Mouse (Mus musculus): ENCODE measurements around the gene Elmsan1. TPM values are rescaled to one million over a fixed set of nuclear protein-coding genes. Genes with fewer than 3 reads are reported as not detected.
A peak's percentile ranks its signal among the peaks of the same experiment; 100 is the strongest.

Elmsan1 gene
- polyA plus RNA-seq, 1 experiment from 2014 or later = 7.0 TPM

DNA sequence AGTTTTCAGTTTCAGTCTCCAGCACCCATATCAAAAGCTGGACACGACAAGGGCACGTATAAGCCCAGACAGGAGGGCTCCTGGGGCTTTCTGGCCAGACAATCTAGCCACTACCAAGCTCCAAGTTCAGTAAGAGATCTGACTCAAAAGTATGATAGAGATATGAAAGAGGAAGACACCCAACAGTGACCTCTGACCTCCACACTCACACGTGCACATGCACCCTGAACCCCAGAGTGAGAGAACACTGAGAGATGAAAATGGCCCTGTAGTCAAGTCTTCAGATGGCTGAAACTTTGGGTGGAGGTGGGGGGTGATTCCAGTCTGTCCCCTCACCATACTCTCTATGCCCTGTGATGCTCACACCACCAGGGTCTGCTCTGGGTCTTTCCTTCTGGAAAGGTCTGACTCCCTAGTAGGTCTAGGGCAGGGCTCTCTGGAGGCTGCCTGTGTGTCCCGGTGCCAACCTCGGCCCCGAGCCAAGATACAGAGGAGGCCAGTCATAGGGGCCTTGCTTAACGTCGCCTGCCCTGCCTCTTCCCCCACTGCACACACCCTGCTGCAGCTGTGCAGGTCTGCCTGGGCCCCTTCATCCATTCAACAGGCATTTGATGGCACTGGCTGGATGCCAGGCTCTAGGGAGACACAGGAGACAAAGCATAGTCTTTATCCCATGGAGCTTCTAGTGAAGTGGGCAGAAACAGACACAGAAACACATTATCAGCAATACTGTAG is 37.8 kb downstream of the Elmsan1 start:
- Histone ChIP-seq H3K4me1 (replicated peaks) (peaks cover 62% of the 10 kb centered on the region), H3K4me3 (replicated peaks) (no peak overlapping the region)

GRCm38 (mm10) chr12:84180090-84180489 is 38.6 kb downstream of the Elmsan1 start:
- WGBS = 84% methylated on average over 3 of the region's 3 CpGs
- no peaks in the 10 kb centered on the region for H3K27me3 ChIP-seq
- peaks cover 69% of the 10 kb centered on the region for H3K4me1 ChIP-seq (replicated peaks)
- H3K27ac ChIP-seq = peak overlapping the region; percentile 50
- no peak overlapping the region for H3K4me2 ChIP-seq
- H3K9ac ChIP-seq (replicated peaks) = no peak overlapping the region
- no peak for ATAC-seq (ENCODE audit: insufficient number of reproducible peaks, insufficient read depth, low FRiP score, low TSS enrichment, low read depth)
- H3K4me3 ChIP-seq (replicated peaks) = no peak overlapping the region
- no peaks in the 10 kb centered on the region for H3K9me3 ChIP-seq
- H3K36me3 ChIP-seq = no peaks in the 10 kb centered on the region

More for the DNA sequence above, 37.8 kb downstream of the Elmsan1 start:
- Histone ChIP-seq H3K36me3 (no peaks in the 10 kb centered on the region), H3K27ac (peak overlapping the region; percentile 2; the same call in 1 of the 2 replicates), H3K4me2 (no peak overlapping the region), H3K9me3 (no peaks in the 10 kb centered on the region), H3K27me3 (no peaks in the 10 kb centered on the region), H3K9ac (replicated peaks) (no peak overlapping the region)
- ATAC-seq (ENCODE audit: insufficient number of reproducible peaks, insufficient read depth, low FRiP score, low TSS enrichment, low read depth) = no peak
- WGBS = 74% methylated on average over 8 of the region's 8 CpGs

GRCm38 (mm10) chr12:84178652-84179445 is 39.8 kb downstream of the Elmsan1 start:
- ATAC-seq (ENCODE audit: insufficient number of reproducible peaks, insufficient read depth, low FRiP score, low TSS enrichment, low read depth) = no peak
- H3K9me3 ChIP-seq = no peaks in the 10 kb centered on the region
- no peak overlapping the region for H3K9ac ChIP-seq (replicated peaks)
- H3K4me3 ChIP-seq (replicated peaks) = no peak overlapping the region
- H3K4me2 ChIP-seq = no peak overlapping the region
- WGBS = 65% methylated on average over 10 of the region's 10 CpGs
- peaks cover 75% of the 10 kb centered on the region for H3K4me1 ChIP-seq (replicated peaks)
- no peak overlapping the region; the same call in 1 of the 2 replicates for H3K27ac ChIP-seq
- no peaks in the 10 kb centered on the region for H3K27me3 ChIP-seq
- peaks cover 4% of the 10 kb centered on the region; the same call in 1 of the 2 replicates for H3K36me3 ChIP-seq

GRCm38 (mm10) chr12:84178052-84178451 is 40.6 kb downstream of the Elmsan1 start:
- peaks cover 12% of the 10 kb centered on the region for H3K36me3 ChIP-seq
- peaks cover 75% of the 10 kb centered on the region for H3K4me1 ChIP-seq (replicated peaks)
- H3K4me2 ChIP-seq = no peak overlapping the region
- 39% methylated on average over 1 of the region's 1 CpGs for WGBS
- ATAC-seq (ENCODE audit: insufficient number of reproducible peaks, insufficient read depth, low FRiP score, low TSS enrichment, low read depth) = no peak
- H3K27ac ChIP-seq = no peak overlapping the region; the same call in 1 of the 2 replicates
- H3K9me3 ChIP-seq = no peaks in the 10 kb centered on the region
- no peak overlapping the region for H3K4me3 ChIP-seq (replicated peaks)
- no peak overlapping the region for H3K9ac ChIP-seq (replicated peaks)
- H3K27me3 ChIP-seq = no peaks in the 10 kb centered on the region

DNA sequence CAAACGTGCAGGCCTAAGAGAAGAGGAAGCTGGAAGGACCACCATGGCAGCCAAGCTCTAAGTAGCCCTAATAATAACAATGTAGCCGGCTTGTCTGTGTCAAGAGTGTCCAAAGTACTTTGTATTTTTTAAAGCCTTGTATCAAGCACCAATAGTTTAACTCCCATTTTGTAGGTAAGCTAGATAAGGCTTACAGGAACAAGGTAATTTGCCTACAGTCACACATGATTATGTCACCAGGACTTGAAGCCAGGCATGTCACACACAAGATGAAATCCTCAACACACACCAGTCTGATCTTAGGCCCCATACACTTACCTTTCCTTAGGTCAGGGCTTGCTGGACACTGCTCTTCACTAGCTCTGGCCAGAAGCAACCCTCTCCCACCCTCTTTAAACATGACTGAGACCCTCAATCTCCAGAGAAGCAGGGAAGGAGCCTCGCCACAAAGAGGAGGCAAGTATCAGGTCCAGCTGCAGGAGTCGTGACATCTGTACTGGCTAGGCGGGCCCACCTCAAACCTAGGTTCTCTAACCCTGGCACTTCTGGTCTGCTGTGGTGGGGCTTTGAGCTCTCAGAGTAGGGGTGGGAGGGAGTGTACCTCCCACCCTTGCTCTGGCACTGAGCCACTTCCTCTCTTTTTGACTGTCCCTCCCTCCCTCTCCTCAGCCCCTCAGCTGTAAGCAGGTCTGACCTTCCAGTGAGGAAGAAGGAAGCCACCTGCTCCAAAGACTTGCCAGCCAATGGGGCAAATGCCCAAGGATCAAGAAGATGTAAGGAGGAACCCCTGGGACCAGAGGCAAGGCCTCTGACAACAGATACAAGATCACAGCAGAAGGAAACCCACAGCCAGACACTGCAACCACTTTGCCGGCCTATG is 41.6 kb downstream of the Elmsan1 start:
- Histone ChIP-seq H3K9ac (replicated peaks) (no peak overlapping the region), H3K4me2 (peak overlapping the region; percentile 74), H3K27ac (peak overlapping the region; percentile 92), H3K4me1 (replicated peaks) (peaks cover 75% of the 10 kb centered on the region), H3K4me3 (replicated peaks) (no peak overlapping the region), H3K36me3 (peaks cover 20% of the 10 kb centered on the region), H3K9me3 (no peaks in the 10 kb centered on the region), H3K27me3 (no peaks in the 10 kb centered on the region)
- WGBS = 52% methylated on average over 6 of the region's 6 CpGs
- no peak for ATAC-seq (ENCODE audit: insufficient number of reproducible peaks, insufficient read depth, low FRiP score, low TSS enrichment, low read depth)

- Histone ChIP-seq H3K4me1 (replicated peaks) (peaks cover 71% of the 10 kb centered on the region), H3K36me3 (peaks cover 28% of the 10 kb centered on the region), H3K27me3 (no peaks in the 10 kb centered on the region), H3K9me3 (no peaks in the 10 kb centered on the region), H3K9ac (replicated peaks) (peak overlapping the region; percentile 77), H3K4me3 (replicated peaks) (peak overlapping the region; percentile 48), H3K4me2 (peak overlapping the region; percentile 74), H3K27ac (peak overlapping the region; percentile 92)
- 8% methylated on average over 13 of the region's 13 CpGs for WGBS
- no peak for ATAC-seq (ENCODE audit: insufficient number of reproducible peaks, insufficient read depth, low FRiP score, low TSS enrichment, low read depth)
Measured at GRCm38 (mm10) chr12:84176126-84176769, 42.4 kb downstream of the Elmsan1 start.

GRCm38 (mm10) chr12:84175659-84176061 is 43.0 kb downstream of the Elmsan1 start:
- Histone ChIP-seq H3K9ac (replicated peaks) (peak overlapping the region; percentile 77), H3K4me3 (replicated peaks) (peak overlapping the region; percentile 48), H3K27me3 (no peaks in the 10 kb centered on the region), H3K36me3 (peaks cover 34% of the 10 kb centered on the region), H3K27ac (peak overlapping the region; percentile 92), H3K9me3 (no peaks in the 10 kb centered on the region), H3K4me2 (peak overlapping the region; percentile 74), H3K4me1 (replicated peaks) (peaks cover 65% of the 10 kb centered on the region)
- WGBS = under 1% methylated on average over 20 of the region's 20 CpGs
- ATAC-seq (ENCODE audit: insufficient number of reproducible peaks, insufficient read depth, low FRiP score, low TSS enrichment, low read depth) = peak; percentile 58

DNA sequence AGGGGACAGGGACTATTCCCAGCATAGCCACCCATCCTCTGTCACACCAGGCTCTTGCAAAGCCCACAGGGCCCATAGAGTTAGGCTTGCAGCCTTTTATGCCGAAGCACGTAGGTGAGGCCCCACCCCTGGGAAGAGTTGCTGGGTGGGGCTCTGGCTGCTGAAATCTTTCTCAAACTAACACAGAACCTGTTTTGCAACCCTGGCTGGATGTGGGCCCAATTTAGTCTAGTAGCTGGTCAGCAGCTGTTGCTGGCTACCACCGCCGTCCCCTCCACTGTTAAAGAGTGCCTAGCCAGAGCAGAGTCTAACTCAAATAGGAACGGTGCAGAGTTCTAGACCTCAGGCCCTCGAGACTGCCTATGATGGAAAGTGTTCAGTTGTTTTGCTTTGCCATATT is 43.8 kb downstream of the Elmsan1 start:
- no peak overlapping the region for H3K27ac ChIP-seq
- H3K9ac ChIP-seq (replicated peaks) = no peak overlapping the region
- 80% methylated on average over 6 of the region's 6 CpGs for WGBS
- H3K36me3 ChIP-seq = peaks cover 38% of the 10 kb centered on the region
- H3K27me3 ChIP-seq = no peaks in the 10 kb centered on the region
- H3K4me2 ChIP-seq = peak overlapping the region; percentile 74; the same call in 1 of the 2 replicates
- H3K4me1 ChIP-seq (replicated peaks) = peaks cover 57% of the 10 kb centered on the region
- ATAC-seq (ENCODE audit: insufficient number of reproducible peaks, insufficient read depth, low FRiP score, low TSS enrichment, low read depth) = no peak
- no peaks in the 10 kb centered on the region for H3K9me3 ChIP-seq
- no peak overlapping the region for H3K4me3 ChIP-seq (replicated peaks)

- 83% methylated on average over 9 of the region's 9 CpGs for WGBS
Measured at GRCm38 (mm10) chr12:84174190-84174811, 44.4 kb downstream of the Elmsan1 start.

GRCm38 (mm10) chr12:84173309-84173915 is 45.3 kb downstream of the Elmsan1 start:
- peaks cover 43% of the 10 kb centered on the region for H3K4me1 ChIP-seq (replicated peaks)
- no peak overlapping the region for H3K9ac ChIP-seq (replicated peaks)
- H3K4me2 ChIP-seq = no peak overlapping the region
- no peak overlapping the region for H3K4me3 ChIP-seq (replicated peaks)
- ATAC-seq (ENCODE audit: insufficient number of reproducible peaks, insufficient read depth, low FRiP score, low TSS enrichment, low read depth) = no peak
- no peaks in the 10 kb centered on the region for H3K27me3 ChIP-seq
- peaks cover 47% of the 10 kb centered on the region for H3K36me3 ChIP-seq
- no peak overlapping the region for H3K27ac ChIP-seq
- 92% methylated on average over 13 of the region's 13 CpGs for WGBS
- no peaks in the 10 kb centered on the region for H3K9me3 ChIP-seq

More at GRCm38 (mm10) chr12:84174190-84174811, 44.4 kb downstream of the Elmsan1 start:
- no peak for ATAC-seq (ENCODE audit: insufficient number of reproducible peaks, insufficient read depth, low FRiP score, low TSS enrichment, low read depth)
- Histone ChIP-seq H3K9me3 (no peaks in the 10 kb centered on the region), H3K9ac (replicated peaks) (no peak overlapping the region), H3K27me3 (no peaks in the 10 kb centered on the region), H3K4me1 (replicated peaks) (peaks cover 52% of the 10 kb centered on the region), H3K36me3 (peaks cover 44% of the 10 kb centered on the region), H3K4me3 (replicated peaks) (no peak overlapping the region), H3K4me2 (peak overlapping the region; percentile 74; the same call in 1 of the 2 replicates), H3K27ac (0 out of 2 replicates have a peak overlapping the region, but pooled peaks have one; percentile 23)

All from limb, embryonic 12.5 days (tissue).